In genomic region chr7:30669229-30669628, GRCm38 (mm10) we compare ENCODE assay signal across 11 mouse cellular contexts. TPM values are rescaled to one million over a fixed set of nuclear protein-coding genes. Genes with fewer than 3 reads are reported as not detected.
A peak's percentile ranks its signal among the peaks of the same experiment; 100 is the strongest.
DNase-seq lines count a peak whose midpoint lies in the region; ATAC-seq and TF ChIP-seq lines count a peak whose summit lies in the region.
"Had no signal": no experiment of that assay in that cellular context is flagged by ENCODE, and none has a peak within 500 bp of the region (broad histone marks: within the 10 kb centered on the region; RNA-seq: fewer than 3 reads in every experiment).

No protein-coding gene starts in this region.

- no peaks in the 10 kb centered on the region for H3K36me3 ChIP-seq in hindbrain, embryonic 11.5 days (ENCODE audit: control insufficient read depth, insufficient read depth, low read length)
- no peaks in the 10 kb centered on the region for H3K36me3 ChIP-seq in hindbrain, embryonic 12.5 days
- no peaks in the 10 kb centered on the region for H3K36me3 ChIP-seq in thymus, adult 2 months (ENCODE audit: control insufficient read depth, insufficient read depth, low read length)
- H3K36me3 ChIP-seq: intestine, embryonic 15.5 days had no signal

- H3K4me3 ChIP-seq in hindbrain, embryonic 11.5 days (ENCODE audit: low read depth, low read length) = no peak overlapping the region
- no peak overlapping the region for H3K4me3 ChIP-seq in hindbrain, embryonic 12.5 days
- H3K4me3 ChIP-seq in thymus, adult 2 months (ENCODE audit: control insufficient read depth, insufficient read depth, low read length) = no peak overlapping the region
- H3K4me3 ChIP-seq: intestine, embryonic 15.5 days had no signal

- no peak for ATAC-seq in hindbrain, embryonic 11.5 days (ENCODE audit: low FRiP score)
- no peak for ATAC-seq in hindbrain, embryonic 12.5 days (ENCODE audit: low FRiP score)
- ATAC-seq: intestine, embryonic 15.5 days had no signal

- H3K9ac ChIP-seq in hindbrain, embryonic 11.5 days (ENCODE audit: low read depth, low read length) = no peak overlapping the region
- H3K9ac ChIP-seq in hindbrain, embryonic 12.5 days = no peak overlapping the region
- H3K9ac ChIP-seq: intestine, embryonic 15.5 days had no signal

- 49% methylated on average over 3 of the region's 3 CpGs for WGBS in hindbrain, embryonic 11.5 days
- WGBS in hindbrain, embryonic 12.5 days = 40% methylated on average over 3 of the region's 3 CpGs
- WGBS in thymus, adult 2 months = 42% methylated on average over 3 of the region's 3 CpGs

- TF ChIP-seq CTCF in thymus, adult 2 months (IDR thresholded peaks at IDR 0.05; ENCODE audit: borderline replicate concordance, control insufficient read depth, extremely low read depth, insufficient read depth, low read length, poor library complexity) = no peak

- no peaks in the 10 kb centered on the region for H3K27me3 ChIP-seq in hindbrain, embryonic 11.5 days (ENCODE audit: control insufficient read depth, insufficient read depth, low read length)
- H3K27me3 ChIP-seq in hindbrain, embryonic 12.5 days = 0 out of 2 replicates have a peak, but pooled peaks cover 5% of the 10 kb centered on the region
- no peaks in the 10 kb centered on the region for H3K27me3 ChIP-seq in thymus, adult 2 months (ENCODE audit: control insufficient read depth, insufficient read depth, low read length)
- H3K27me3 ChIP-seq: intestine, embryonic 15.5 days had no signal

- no peak overlapping the region for H3K4me2 ChIP-seq in hindbrain, embryonic 11.5 days (replicated peaks; ENCODE audit: low read depth, low read length)
- no peak overlapping the region for H3K4me2 ChIP-seq in hindbrain, embryonic 12.5 days (replicated peaks)
- H3K4me2 ChIP-seq: intestine, embryonic 15.5 days had no signal

- no peak overlapping the region for H3K27ac ChIP-seq in hindbrain, embryonic 11.5 days (ENCODE audit: low read depth, low read length)
- no peak overlapping the region for H3K27ac ChIP-seq in hindbrain, embryonic 12.5 days
- no peak overlapping the region for H3K27ac ChIP-seq in thymus, adult 2 months (ENCODE audit: control insufficient read depth, insufficient read depth, low read length)
- H3K27ac ChIP-seq: intestine, embryonic 15.5 days had no signal

- H3K9me3 ChIP-seq in hindbrain, embryonic 11.5 days (ENCODE audit: control insufficient read depth, low read length) = no peaks in the 10 kb centered on the region
- no peaks in the 10 kb centered on the region; the same call in 1 of the 2 replicates for H3K9me3 ChIP-seq in hindbrain, embryonic 12.5 days (replicated peaks)
- H3K9me3 ChIP-seq: intestine, embryonic 15.5 days had no signal

- no peak for TF ChIP-seq POLR2A in thymus, adult 2 months (IDR thresholded peaks at IDR 0.05; ENCODE audit: control insufficient read depth, extremely low read depth, insufficient read depth, low read length, poor library complexity)

- no peaks in the 10 kb centered on the region for H3K4me1 ChIP-seq in hindbrain, embryonic 11.5 days (replicated peaks; ENCODE audit: control insufficient read depth, insufficient read depth, low read length)
- peaks cover 10% of the 10 kb centered on the region for H3K4me1 ChIP-seq in hindbrain, embryonic 12.5 days
- peaks cover 6% of the 10 kb centered on the region for H3K4me1 ChIP-seq in thymus, adult 2 months (replicated peaks; ENCODE audit: control insufficient read depth, insufficient read depth, low read length)

- DNase-seq in hindbrain, embryonic 11.5 days (ENCODE audit: low spot score) = peak; percentile 28
- DNase-seq in thymus, postnatal 25 days = peak; percentile 12
- DNase-seq in thymus, adult 2 months = no peak
- peak; percentile 2 for DNase-seq in embryo, embryonic 9.5 days (ENCODE audit: extremely low spot score)
- no peak for DNase-seq in urinary bladder, postnatal 10 days (ENCODE audit: low spot score)
- no peak for DNase-seq in gastrocnemius, postnatal 4 days (ENCODE audit: low spot score in 2 of 2)
- DNase-seq in heart, adult 8-10 months (ENCODE audit: low spot score) = no peak

RNA-seq across cellular contexts. Expression of gene Pmis2, which starts 2.2 kb away (rescaled TPM):
- not detected in 2 replicates for polyA plus RNA-seq in hindbrain, embryonic 11.5 days (2014; fragmentation: Nextera tagmentation; extraction: Ambion mirVana)
- polyA plus RNA-seq in hindbrain, embryonic 12.5 days (2016; fragmentation: Nextera tagmentation; extraction: Ambion mirVana) = not detected in 2 replicates
- polyA plus RNA-seq in thymus, adult 2 months (2012; rRNA removed) = not detected in 2 replicates
- not detected for total RNA-seq in gastrocnemius, postnatal 4 days (2021)
- under 1 TPM in 1 of 4 experiments, not detected in 3; 0.40 TPM for total RNA-seq in heart, adult 8-10 months (2022)
- polyA plus RNA-seq: forebrain, embryonic 11.5 days; intestine, embryonic 15.5 days; lung, embryonic 16.5 days had no signal

RNA-seq across cellular contexts. Expression of gene Haus5, which starts 4.4 kb away (rescaled TPM):
- 40.3 and 41.8 TPM in 2 replicates for polyA plus RNA-seq in hindbrain, embryonic 11.5 days (2014; fragmentation: Nextera tagmentation; extraction: Ambion mirVana)
- 35.4 and 38.4 TPM in 2 replicates for polyA plus RNA-seq in hindbrain, embryonic 12.5 days (2016; fragmentation: Nextera tagmentation; extraction: Ambion mirVana)
- 41.2 and 47.7 TPM in 2 replicates for polyA plus RNA-seq in thymus, adult 2 months (2012; rRNA removed)
- 10 to 100 TPM in 1 of 2 experiments, 1 to 10 TPM in 1; 7.1 to 10.4 TPM for total RNA-seq in gastrocnemius, postnatal 4 days (2021)
- 1 to 10 TPM; 3.0 to 7.4 (median 6.0) TPM for total RNA-seq in heart, adult 8-10 months (2022)

RNA-seq across cellular contexts. Expression of gene Rbm42, which starts 19.1 kb away (rescaled TPM):
- polyA plus RNA-seq in hindbrain, embryonic 11.5 days (2014; fragmentation: Nextera tagmentation; extraction: Ambion mirVana) = 119 and 123 TPM in 2 replicates
- 153 and 160 TPM in 2 replicates for polyA plus RNA-seq in hindbrain, embryonic 12.5 days (2016; fragmentation: Nextera tagmentation; extraction: Ambion mirVana)
- polyA plus RNA-seq in thymus, adult 2 months (2012; rRNA removed) = 117 and 129 TPM in 2 replicates
- total RNA-seq in gastrocnemius, postnatal 4 days (2021) = 10 to 100 TPM; 54.6 to 56.2 TPM
- 10 to 100 TPM; 43.9 to 49.9 (median 44.7) TPM for total RNA-seq in heart, adult 8-10 months (2022)

RNA-seq across cellular contexts. Expression of gene 2200002J24Rik, which starts 29.5 kb away (rescaled TPM):
- not detected in 2 replicates for polyA plus RNA-seq in hindbrain, embryonic 11.5 days (2014; fragmentation: Nextera tagmentation; extraction: Ambion mirVana)
- polyA plus RNA-seq in hindbrain, embryonic 12.5 days (2016; fragmentation: Nextera tagmentation; extraction: Ambion mirVana) = not detected in 2 replicates
- polyA plus RNA-seq in thymus, adult 2 months (2012; rRNA removed) = 0.28 and 0.82 TPM in 2 replicates
- not detected for total RNA-seq in gastrocnemius, postnatal 4 days (2021)
- total RNA-seq in heart, adult 8-10 months (2022) = under 1 TPM in 1 of 4 experiments, not detected in 3; 0.82 TPM
- polyA plus RNA-seq: forebrain, embryonic 11.5 days had no signal

RNA-seq across cellular contexts. Expression of gene Etv2, which starts 33.6 kb away (rescaled TPM):
- polyA plus RNA-seq in hindbrain, embryonic 11.5 days (2014; fragmentation: Nextera tagmentation; extraction: Ambion mirVana) = not detected in 2 replicates
- polyA plus RNA-seq in hindbrain, embryonic 12.5 days (2016; fragmentation: Nextera tagmentation; extraction: Ambion mirVana) = not detected in 2 replicates
- 0.13 TPM in 1 of 2 replicates, not detected in the other for polyA plus RNA-seq in thymus, adult 2 months (2012; rRNA removed)
- not detected for total RNA-seq in gastrocnemius, postnatal 4 days (2021)
- not detected for total RNA-seq in heart, adult 8-10 months (2022)
- polyA plus RNA-seq: forebrain, embryonic 11.5 days; intestine, embryonic 15.5 days; lung, embryonic 16.5 days had no signal

Comparison
In these comparisons a context has a peak if more than half of its experiments do, and no peak if none do; other contexts are left out.
1. DNase-seq: peak in hindbrain, embryonic 11.5 days (single experiment), thymus, postnatal 25 days (single experiment) and embryo, embryonic 9.5 days (single experiment); none in thymus, adult 2 months (single experiment), urinary bladder, postnatal 10 days (single experiment), gastrocnemius, postnatal 4 days (0 of 2) and heart, adult 8-10 months (single experiment).